Mouse (Mus musculus) embryo, embryonic 10.5 days (tissue): Measurements from ENCODE around the gene Cenpv.
"Not testable (repeated sequence)": the region's sequence is repeated elsewhere in the genome, so short reads cannot be mapped to it uniquely, and the experiment has no call there.

Source experiments
- DNase-seq: peaks from one replicate; pipeline ENCODE4 v3.0.0-alpha.2; 2015; ENCODE audit warnings: low spot score

Cenpv gene

GRCm38 (mm10) chr11:62553633-62554032 is 14.6 kb upstream of the Cenpv start:
- no peak for DNase-seq

GRCm38 (mm10) chr11:62553186-62553585 is 14.1 kb upstream of the Cenpv start:
- no peak for DNase-seq

- peak; percentile 93 for DNase-seq
These were observed 12.4 kb upstream of the Cenpv start for GRCm38 (mm10) chr11:62551226-62552119.

- peak; percentile 100 for DNase-seq
These were observed 11.7 kb upstream of the Cenpv start, which contains the start of gene Ubb for GRCm38 (mm10) chr11:62550727-62551225. Gene Ubb, plus strand, starts transcription at chr11:62551171.

- DNase-seq: peak; percentile 77
These were observed 11.2 kb upstream of the Cenpv start for GRCm38 (mm10) chr11:62550227-62550685.

- peak; percentile 70 for DNase-seq
These were observed 10.7 kb upstream of the Cenpv start for GRCm38 (mm10) chr11:62549782-62550181.

GRCm38 (mm10) chr11:62543991-62544390 is 4.9 kb upstream of the Cenpv start:
- DNase-seq: no peak

- no peak for DNase-seq
These were observed 2.5 kb upstream of the Cenpv start for GRCm38 (mm10) chr11:62541581-62541980.

GRCm38 (mm10) chr11:62540969-62541368 is 1.9 kb upstream of the Cenpv start:
- no peak for DNase-seq

GRCm38 (mm10) chr11:62540167-62540566 is 1.1 kb upstream of the Cenpv start:
- no peak for DNase-seq

GRCm38 (mm10) chr11:62538321-62539088 is 556 bp downstream of the Cenpv start:
- peak; percentile 71 for DNase-seq

GRCm38 (mm10) chr11:62537590-62537989 is 1.5 kb downstream of the Cenpv start:
- no peak for DNase-seq

GRCm38 (mm10) chr11:62537089-62537488 is 2.0 kb downstream of the Cenpv start:
- DNase-seq: no peak

- DNase-seq: no peak
These were observed 16.8 kb downstream of the Cenpv start for GRCm38 (mm10) chr11:62522283-62522682.

- DNase-seq: peak; percentile 66
These were observed 20.1 kb downstream of the Cenpv start for GRCm38 (mm10) chr11:62518991-62519390.

GRCm38 (mm10) chr11:62513311-62513710 is 25.8 kb downstream of the Cenpv start:
- DNase-seq: no peak

- no peak for DNase-seq
These were observed 26.5 kb downstream of the Cenpv start for GRCm38 (mm10) chr11:62512529-62513080.

GRCm38 (mm10) chr11:62511444-62512202 is 27.4 kb downstream of the Cenpv start:
- no peak for DNase-seq

GRCm38 (mm10) chr11:62510956-62511355 is 28.1 kb downstream of the Cenpv start:
- no peak for DNase-seq

- no peak for DNase-seq
These were observed 29.5 kb downstream of the Cenpv start for GRCm38 (mm10) chr11:62509571-62509970.

- DNase-seq: not testable (repeated sequence)
These were observed 30.2 kb downstream of the Cenpv start for GRCm38 (mm10) chr11:62508816-62509215.
